Mouse (Mus musculus) gastrocnemius, postnatal 36 days (tissue): ENCODE measurements around the gene Ugt2b5. TPM values are rescaled to one million over a fixed set of nuclear protein-coding genes. Genes with fewer than 3 reads are reported as not detected.
"Not testable (repeated sequence)": the region's sequence is repeated elsewhere in the genome, so short reads cannot be mapped to it uniquely, and the experiment has no call there.

Experiments used
- DNase-seq, 2 experiments: peaks; one replicate each; pipeline ENCODE4 v3.0.0; 2022
- intact Hi-C: fragments of 180-260 bp; cut with DNase I; formaldehyde crosslinking; loops from one replicate; pipeline ENCODE4 v1.15.1; 2025
- long read RNA-seq, 2 experiments: library from polyadenylated mRNA; stranded (forward); transcript quantifications; one replicate each; pipeline ENCODE4 v2.0.0; 2021
- total RNA-seq, 2 experiments: library from RNA; stranded (reverse); gene quantifications; 2 replicates each; pipeline ENCODE4 v1.2.3; 2021

Ugt2b5 gene
- not detected for total RNA-seq
- long read RNA-seq, experiment 1, result 0 reads
- long read RNA-seq, experiment 2, result 0 reads

GRCm38 (mm10) chr5:87140196-87140595, at the start of gene Ugt2b5:
Ugt2b5 (minus strand) TSS chr5:87140318.
- intact Hi-C loops, result not testable (repeated sequence)

GRCm38 (mm10) chr5:87175780-87176179, 35.7 kb upstream of the Ugt2b5 start:
- DNase-seq, intact Hi-C loops: not testable (repeated sequence)

More at GRCm38 (mm10) chr5:87140196-87140595, at the start of gene Ugt2b5:
- DNase-seq, result not testable (repeated sequence)

DNA sequence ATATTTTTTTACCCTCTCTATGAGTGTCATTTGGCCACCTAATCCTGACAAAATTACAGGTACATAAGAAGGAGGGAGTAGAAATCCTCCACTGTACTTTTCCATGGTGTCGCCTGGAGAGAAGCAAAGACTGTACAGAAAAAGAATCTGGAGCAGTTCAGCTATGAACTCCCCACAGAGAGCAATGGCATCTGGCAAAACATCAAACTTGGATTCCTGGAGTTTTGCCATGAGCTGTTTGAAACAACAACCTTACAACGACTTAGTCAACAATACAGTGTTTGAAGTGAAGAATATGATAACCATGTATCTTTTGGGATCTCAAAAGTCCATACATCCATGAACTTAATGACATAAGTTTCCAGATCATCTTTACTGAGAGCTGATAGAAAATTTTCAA, 34.6 kb upstream of the Ugt2b5 start:
- DNase-seq, result no peak
- intact Hi-C loops, result no loop called here

DNA sequence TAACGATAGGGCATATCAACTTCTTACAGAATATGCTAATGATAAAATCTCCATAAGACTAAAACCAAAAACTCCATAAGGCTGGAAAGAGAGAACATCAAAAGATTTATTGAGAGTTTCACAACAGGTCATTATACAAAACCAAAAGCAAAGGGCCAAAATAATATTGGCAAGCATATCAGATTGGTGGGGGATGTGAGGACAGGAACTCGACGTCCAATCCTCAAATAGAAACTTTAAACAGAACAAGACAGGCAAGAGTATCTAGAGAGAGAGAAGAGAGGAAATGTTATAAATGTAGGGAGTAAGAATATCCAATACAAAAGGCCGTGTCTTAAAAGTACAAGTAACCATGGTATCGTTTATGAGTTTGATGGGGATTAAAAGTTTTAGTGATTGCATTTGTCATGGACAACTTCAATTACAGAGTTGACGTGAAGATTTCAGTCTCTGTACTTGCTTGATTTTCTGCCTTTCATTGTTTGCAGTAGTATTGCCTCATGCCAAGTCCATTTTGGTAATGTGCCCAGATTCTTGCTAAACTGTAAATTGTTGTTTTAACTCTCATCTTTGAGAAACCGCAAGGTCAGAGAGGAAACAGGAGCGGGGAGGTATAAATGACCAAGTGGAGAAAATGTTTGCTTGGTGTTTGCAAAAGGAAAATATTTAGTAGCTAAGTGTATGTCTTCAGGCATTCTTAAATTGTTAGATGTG, 7.8 kb upstream of the Ugt2b5 start:
- no peak for DNase-seq
- intact Hi-C loops, result no loop called here

GRCm38 (mm10) chr5:87142865-87143456, 2.8 kb upstream of the Ugt2b5 start:
- no peak for DNase-seq
- intact Hi-C loops, result no loop called here

GRCm38 (mm10) chr5:87103697-87104096, 36.4 kb downstream of the Ugt2b5 start:
- DNase-seq, intact Hi-C loops: not testable (repeated sequence)

- intact Hi-C loops, result no loop called here
- no peak for DNase-seq
Measured at GRCm38 (mm10) chr5:87092346-87093027, 47.6 kb downstream of the Ugt2b5 start, which contains the start of gene Ugt2b36. Ugt2b36 (minus strand) TSS chr5:87092555.

- intact Hi-C loops, result no loop called here
- DNase-seq, result no peak
Measured at GRCm38 (mm10) chr5:87091111-87091510, 49.0 kb downstream of the Ugt2b5 start.

- intact Hi-C loops, result no loop called here
- no peak for DNase-seq
Measured at GRCm38 (mm10) chr5:87089264-87089663, 50.9 kb downstream of the Ugt2b5 start.

DNA sequence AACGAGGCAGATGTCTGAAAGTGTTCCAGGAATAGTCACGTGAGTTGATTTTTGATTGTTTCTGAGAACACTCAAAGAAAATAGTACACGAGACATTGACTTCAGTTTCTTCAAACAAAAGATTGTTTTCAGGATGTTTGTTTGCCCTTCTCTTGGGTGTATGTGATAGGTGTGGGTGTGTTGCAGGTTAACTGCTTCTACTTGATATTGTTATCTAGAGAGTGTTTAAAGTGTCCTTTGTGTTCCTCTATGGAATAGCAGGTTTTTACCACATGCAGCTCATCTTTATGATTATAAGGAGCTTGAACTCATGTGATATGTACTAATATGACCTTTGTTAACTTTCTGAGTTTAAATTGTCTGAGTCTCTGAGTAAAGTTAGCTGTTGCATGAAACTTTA, 53.8 kb downstream of the Ugt2b5 start:
- intact Hi-C loops, result no loop called here
- no peak for DNase-seq

Other genes starting within 250 kb of the Ugt2b5 start
- not detected for gene Ugt2b34, start 233.4 kb downstream of the Ugt2b5 start, total RNA-seq
- not detected for gene Ugt2b1, start 213.8 kb downstream of the Ugt2b5 start, total RNA-seq
- not detected for gene Ugt2b35, start 139.5 kb downstream of the Ugt2b5 start, total RNA-seq
- gene Ugt2b36, start 47.8 kb downstream of the Ugt2b5 start, total RNA-seq, result not detected
- gene Ugt2b37, start 114.5 kb upstream of the Ugt2b5 start, total RNA-seq, result not detected
- not detected for gene Ugt2a3, start 196.9 kb upstream of the Ugt2b5 start, total RNA-seq